Mouse (Mus musculus) neural tube, embryonic 15.5 days (tissue): ENCODE data around the gene Max. TPM values are rescaled to one million over a fixed set of nuclear protein-coding genes. Genes with fewer than 3 reads are reported as not detected.

Experiments used
- ATAC-seq: fragments of 200-750 bp; cut with Nextera tagmentation; 2 replicates; pipeline ENCODE4 v1.8.0; 2017; ENCODE audit warnings: mild to moderate bottlenecking, moderate TSS enrichment, moderate library complexity; ENCODE audit not compliant: low FRiP score
- H3K27ac ChIP-seq: fragments of 300-500 bp; sonication (generic); replicated peaks from 2 replicates; pipeline ENCODE4 v1.5.1; 2015; ENCODE audit warnings: mild to moderate bottlenecking, inconsistent platforms
- H3K27me3 ChIP-seq: fragments of 300-500 bp; sonication (generic); replicated peaks from 2 replicates; pipeline ENCODE4 v1.6.1; 2015; ENCODE audit warnings: inconsistent platforms
- H3K36me3 ChIP-seq: fragments of 300-500 bp; sonication (generic); 2 replicates; pipeline ENCODE4 v1.6.1; 2015; ENCODE audit warnings: inconsistent platforms
- H3K4me1 ChIP-seq: fragments of 300-500 bp; sonication (generic); 2 replicates; pipeline ENCODE4 v1.6.1; 2015; ENCODE audit warnings: inconsistent platforms
- H3K4me2 ChIP-seq: fragments of 300-500 bp; sonication (generic); 2 replicates; pipeline ENCODE4 v1.6.1; 2015; ENCODE audit warnings: inconsistent platforms, mild to moderate bottlenecking, moderate library complexity
- H3K4me3 ChIP-seq: fragments of 300-500 bp; sonication (generic); replicated peaks from 2 replicates; pipeline ENCODE4 v1.5.1; 2015; ENCODE audit warnings: mild to moderate bottlenecking, inconsistent platforms
- H3K9ac ChIP-seq: fragments of 300-500 bp; sonication (generic); replicated peaks from 2 replicates; pipeline ENCODE4 v1.6.1; 2015; ENCODE audit warnings: mild to moderate bottlenecking, inconsistent platforms
- H3K9me3 ChIP-seq: fragments of 300-500 bp; sonication (generic); replicated peaks from 2 replicates; pipeline ENCODE4 v1.6.1; 2016; ENCODE audit warnings: inconsistent platforms
- WGBS: fragments of 180-500 bp; shearing (Covaris S2); methylation state at CpG from one replicate; pipeline ENCODE4 v1.1.7; 2015; ENCODE audit warnings: mixed read lengths; 5-methylcytosine and 5-hydroxymethylcytosine counted together
- polyA plus RNA-seq: library from polyadenylated mRNA; unstranded; fragments of >200 nt; fragmentation: Nextera tagmentation; extraction: Ambion mirVana; gene quantifications from 2 replicates; pipeline ENCODE4 v1.2.1, GENCODE M21; 2015

The Max gene
- polyA plus RNA-seq: 18.6 and 25.7 TPM in 2 replicates

DNA sequence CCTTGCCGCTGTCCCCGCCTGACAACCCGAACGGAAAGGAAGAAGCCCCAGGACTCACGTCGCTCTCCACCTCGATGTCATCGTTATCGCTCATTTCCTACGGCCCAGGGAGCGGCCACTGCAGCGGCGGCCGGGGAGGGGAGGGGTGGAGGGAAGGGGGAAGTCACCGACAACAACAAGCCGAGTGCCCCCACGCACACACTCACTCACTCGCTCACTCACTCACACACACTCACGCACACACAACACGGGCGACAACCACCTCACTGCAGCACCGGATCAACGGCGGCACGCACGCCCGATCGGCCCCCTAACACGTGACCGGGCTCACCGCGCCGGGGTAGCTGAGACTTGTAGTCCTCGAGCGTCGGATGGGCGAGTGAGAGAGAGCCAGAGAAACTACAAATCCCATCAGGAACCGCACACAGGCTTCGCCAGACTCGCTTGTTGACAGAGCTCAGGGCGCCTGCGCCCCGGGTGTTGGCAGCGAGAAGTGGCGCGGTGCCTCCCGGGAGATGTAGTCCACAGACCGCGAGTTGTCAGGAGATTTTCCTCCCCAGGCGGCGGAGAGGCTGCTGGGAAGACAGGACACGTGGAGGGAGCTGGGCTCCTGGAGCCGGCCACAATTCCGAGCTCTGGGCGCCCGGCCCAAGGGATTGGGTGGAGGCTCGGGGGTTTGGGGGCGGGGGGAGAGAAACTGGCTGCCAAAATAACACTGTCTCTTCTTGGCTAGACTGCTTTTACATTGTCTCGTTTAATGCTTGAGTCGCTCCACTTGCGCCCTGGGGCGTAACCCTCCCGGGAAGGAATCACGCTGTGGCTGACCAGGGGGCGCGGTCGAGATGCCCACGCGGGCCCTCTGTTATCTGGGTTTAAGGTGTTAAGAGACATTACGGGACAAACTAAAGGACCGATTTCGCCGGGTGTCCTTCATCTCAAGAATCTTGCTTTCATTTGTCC is at the start of gene Max:
Gene Max, minus strand, starts transcription at position 270 of the 960 bp plus-strand sequence.
- peak; percentile 99 for ATAC-seq
- Histone ChIP-seq H3K9ac (peak within 1 kb of the TSS; percentile 80), H3K27me3 (no peaks in the 10 kb centered on the region), H3K9me3 (no peaks in the 10 kb centered on the region), H3K4me1 (peaks cover 28% of the 10 kb centered on the region), H3K4me2 (peak within 1 kb of the TSS; percentile 89), H3K4me3 (peak within 1 kb of the TSS; percentile 75), H3K27ac (peak within 1 kb of the TSS; percentile 85), H3K36me3 (peaks cover 16% of the 10 kb centered on the region)
- WGBS: under 1% methylated on average over 73 of the region's 73 CpGs

DNA sequence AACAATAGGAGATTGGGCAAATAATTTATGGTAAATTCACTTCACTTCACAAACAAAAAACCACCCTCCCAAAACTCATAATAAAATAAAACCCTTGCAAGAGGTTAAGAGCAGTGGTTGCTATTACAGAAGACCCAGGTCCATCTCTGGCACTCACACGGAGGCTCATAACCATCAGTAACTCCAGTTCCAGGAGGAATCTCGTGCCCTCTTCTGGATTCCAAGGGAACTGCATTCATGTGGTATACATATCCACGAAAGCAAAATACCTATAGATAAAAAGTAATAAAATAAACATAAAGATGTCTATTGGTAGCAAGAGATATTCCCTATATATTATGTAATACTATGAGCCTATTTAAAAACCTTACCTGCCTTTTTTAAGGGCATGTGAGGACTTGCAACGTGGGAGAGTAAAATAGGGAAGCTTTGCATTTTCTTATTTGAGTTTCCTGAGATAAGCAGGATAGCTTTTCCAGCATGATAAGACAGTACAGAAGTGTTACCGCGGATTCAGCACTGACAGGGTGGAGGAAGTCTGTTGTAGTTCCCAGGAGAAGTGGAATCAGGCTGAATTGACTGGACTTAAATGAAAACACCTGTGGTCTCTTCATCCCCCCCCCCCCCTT is 49.2 kb upstream of the Max start:
- H3K36me3 ChIP-seq: no peaks in the 10 kb centered on the region
- H3K4me2 ChIP-seq: no peak overlapping the region
- no peak overlapping the region for H3K27ac ChIP-seq
- H3K9ac ChIP-seq: no peak overlapping the region
- H3K4me3 ChIP-seq: no peak overlapping the region
- ATAC-seq: no peak
- no peaks in the 10 kb centered on the region for H3K9me3 ChIP-seq
- H3K4me1 ChIP-seq: peaks cover 4% of the 10 kb centered on the region; the same call in 1 of the 2 replicates
- WGBS: 67% methylated on average over 6 of the region's 6 CpGs
- no peaks in the 10 kb centered on the region for H3K27me3 ChIP-seq

DNA sequence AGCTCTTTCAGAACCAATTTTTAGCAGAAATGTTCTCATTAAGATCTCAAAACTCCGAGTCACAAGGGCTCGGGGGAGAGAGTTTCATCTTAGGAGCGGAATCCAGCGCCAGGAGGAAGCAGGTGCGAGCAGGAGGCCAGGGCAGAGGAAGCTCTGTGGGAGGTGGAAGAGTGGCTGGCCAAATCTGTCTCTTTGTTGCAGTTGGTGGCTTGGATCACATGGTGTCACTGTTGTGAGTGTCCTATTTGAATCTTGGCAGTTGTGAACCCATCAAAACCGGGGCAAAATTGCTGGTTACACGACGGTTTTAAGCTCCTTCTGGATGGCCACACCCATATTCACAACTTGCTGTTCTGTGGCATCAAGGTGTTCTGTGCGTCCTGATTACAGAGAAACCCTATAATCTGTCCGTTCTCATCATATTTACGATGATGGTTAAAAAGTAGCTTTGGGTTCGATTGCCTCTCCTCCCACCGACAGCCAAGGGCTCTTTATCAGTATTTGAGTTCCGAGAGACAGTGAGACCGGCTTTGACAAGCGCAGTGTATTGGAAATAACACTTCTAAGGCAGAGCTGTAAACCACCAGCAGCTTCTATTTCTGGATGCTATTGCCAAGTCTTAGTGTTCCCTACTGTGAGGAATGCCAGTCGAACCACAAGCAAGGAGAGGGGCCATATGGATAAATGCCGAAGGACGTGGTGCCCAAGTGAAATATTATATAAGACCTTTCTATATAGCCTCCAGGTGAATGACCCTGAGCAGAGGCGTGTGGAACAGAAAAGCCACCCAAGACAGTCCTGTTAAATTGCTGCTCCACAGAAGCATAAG is 47.4 kb upstream of the Max start:
- ATAC-seq: no peak
- Histone ChIP-seq H3K4me3 (no peak overlapping the region), H3K36me3 (no peaks in the 10 kb centered on the region), H3K4me2 (no peak overlapping the region), H3K27me3 (no peaks in the 10 kb centered on the region), H3K9me3 (no peaks in the 10 kb centered on the region), H3K4me1 (peaks cover 12% of the 10 kb centered on the region), H3K27ac (no peak overlapping the region), H3K9ac (no peak overlapping the region)
- 58% methylated on average over 20 of the region's 20 CpGs for WGBS

DNA sequence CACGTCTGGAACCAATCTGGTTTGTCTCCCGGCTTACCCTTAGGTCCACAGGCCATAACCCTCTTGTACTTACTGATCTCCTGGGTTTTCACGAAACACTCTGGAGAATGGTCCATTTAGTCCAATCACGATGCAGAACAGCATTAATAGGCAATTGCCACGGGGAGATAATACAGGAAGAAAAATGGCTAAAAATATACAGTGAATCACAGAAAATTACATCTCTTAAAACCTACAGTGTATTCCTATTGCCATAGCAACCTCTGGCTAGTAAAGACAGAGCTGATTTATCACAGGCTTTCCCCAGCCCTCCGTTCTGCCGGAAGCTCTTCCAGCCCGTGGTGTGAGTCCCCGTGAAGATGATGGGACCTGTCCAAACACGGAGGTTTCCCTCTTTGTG is 42.9 kb upstream of the Max start:
- 28% methylated on average over 10 of the region's 10 CpGs for WGBS

DNA sequence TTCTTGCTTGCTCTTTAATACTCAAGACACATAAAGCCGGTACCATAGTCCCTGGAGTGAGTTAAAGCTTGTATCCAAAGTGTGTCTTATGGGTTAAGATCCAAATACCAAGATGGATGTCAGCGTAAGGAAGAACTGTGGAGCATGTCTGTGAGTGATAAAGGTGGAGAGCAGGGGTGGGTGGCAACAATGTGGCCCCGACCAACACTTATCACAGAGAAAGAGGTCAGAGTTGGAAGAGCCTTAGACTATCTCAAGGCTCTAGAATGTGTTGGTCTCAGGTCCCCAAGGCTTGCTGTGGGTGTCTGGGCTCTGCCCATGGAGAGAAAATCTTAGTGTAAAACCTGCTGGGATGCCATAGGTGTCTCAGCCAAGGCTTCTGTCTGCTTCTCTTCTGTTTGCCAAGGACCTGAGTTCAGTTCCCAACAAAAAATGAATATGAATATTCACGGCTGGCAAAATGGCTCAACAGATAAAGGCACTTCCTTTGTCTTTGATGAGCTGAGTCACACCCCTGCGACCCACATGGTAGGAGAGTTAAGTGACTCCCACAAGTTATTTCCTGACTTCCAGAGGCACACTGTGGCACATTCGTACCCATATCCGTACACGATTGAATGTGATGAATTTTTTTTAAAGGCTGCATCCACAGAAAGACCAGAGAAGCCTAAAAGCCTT is 40.7 kb upstream of the Max start:
- H3K9ac ChIP-seq: no peak overlapping the region
- no peaks in the 10 kb centered on the region for H3K27me3 ChIP-seq
- ATAC-seq: no peak
- no peak overlapping the region for H3K4me2 ChIP-seq
- no peak overlapping the region for H3K4me3 ChIP-seq
- H3K4me1 ChIP-seq: peaks cover 18% of the 10 kb centered on the region
- no peak overlapping the region for H3K27ac ChIP-seq
- no peaks in the 10 kb centered on the region for H3K9me3 ChIP-seq
- 88% methylated on average over 8 of the region's 8 CpGs for WGBS
- H3K36me3 ChIP-seq: no peaks in the 10 kb centered on the region

More for the DNA sequence above, 42.9 kb upstream of the Max start:
- Histone ChIP-seq H3K9me3 (no peaks in the 10 kb centered on the region), H3K27me3 (no peaks in the 10 kb centered on the region), H3K27ac (no peak overlapping the region), H3K9ac (no peak overlapping the region), H3K4me2 (peak overlapping the region; percentile 1; the same call in 1 of the 2 replicates), H3K4me1 (peaks cover 21% of the 10 kb centered on the region), H3K4me3 (no peak overlapping the region), H3K36me3 (no peaks in the 10 kb centered on the region)
- ATAC-seq: no peak

DNA sequence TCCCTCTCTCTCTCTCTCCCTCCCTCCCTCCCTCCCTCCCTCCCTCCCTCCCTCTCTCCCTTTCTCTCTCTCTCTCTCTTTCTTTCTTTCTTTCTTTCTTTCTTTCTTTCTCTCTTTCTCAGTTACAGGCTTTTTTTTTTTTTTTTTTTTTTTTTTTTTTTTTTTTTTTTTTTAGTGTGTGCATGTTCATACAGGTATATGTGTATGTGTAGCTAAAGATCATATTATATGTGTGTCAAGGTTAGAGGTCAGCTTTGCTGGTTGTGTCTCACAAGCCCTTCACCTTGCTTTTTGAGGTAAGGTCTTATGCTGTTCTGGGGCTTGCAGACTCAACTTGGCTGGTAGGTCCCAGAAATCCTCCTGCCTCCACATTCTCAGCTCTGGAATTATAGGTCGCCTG is 39.3 kb upstream of the Max start:
- Histone ChIP-seq H3K36me3 (no peaks in the 10 kb centered on the region), H3K4me1 (peaks cover 18% of the 10 kb centered on the region), H3K27me3 (no peaks in the 10 kb centered on the region), H3K27ac (no peak overlapping the region), H3K9ac (no peak overlapping the region), H3K9me3 (no peaks in the 10 kb centered on the region), H3K4me2 (no peak overlapping the region), H3K4me3 (no peak overlapping the region)
- WGBS: 73% methylated on average over 1 of the region's 1 CpGs
- ATAC-seq: no peak

DNA sequence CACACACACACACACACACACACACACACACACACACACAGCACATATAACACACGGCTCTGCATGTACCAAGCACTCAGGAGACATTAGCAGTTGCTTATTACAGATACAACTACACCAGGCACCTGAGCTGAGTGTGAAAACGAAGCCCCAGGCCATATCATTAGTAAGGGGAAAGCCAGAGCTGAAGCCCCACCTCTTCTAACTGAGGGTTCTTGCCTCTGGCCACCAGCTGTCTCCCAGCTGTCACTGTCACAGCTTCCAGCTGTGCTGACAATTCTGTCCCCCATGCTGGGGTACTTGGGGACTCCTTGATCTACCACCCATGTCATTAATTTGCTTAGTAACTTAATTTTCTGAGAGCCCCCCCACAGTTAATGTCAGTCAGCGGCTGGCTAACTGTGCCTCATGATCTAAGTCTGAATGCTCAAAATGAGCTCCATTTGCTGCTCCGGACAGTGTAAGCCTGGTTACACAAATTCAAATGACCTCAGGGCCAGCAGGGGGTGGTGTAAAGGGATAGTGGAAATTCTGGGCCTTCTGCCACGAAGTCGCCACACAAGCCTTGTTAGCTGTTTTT is 38.8 kb upstream of the Max start:
- no peak overlapping the region; the same call in 1 of the 2 replicates for H3K27ac ChIP-seq
- 14% methylated on average over 6 of the region's 6 CpGs for WGBS

DNA sequence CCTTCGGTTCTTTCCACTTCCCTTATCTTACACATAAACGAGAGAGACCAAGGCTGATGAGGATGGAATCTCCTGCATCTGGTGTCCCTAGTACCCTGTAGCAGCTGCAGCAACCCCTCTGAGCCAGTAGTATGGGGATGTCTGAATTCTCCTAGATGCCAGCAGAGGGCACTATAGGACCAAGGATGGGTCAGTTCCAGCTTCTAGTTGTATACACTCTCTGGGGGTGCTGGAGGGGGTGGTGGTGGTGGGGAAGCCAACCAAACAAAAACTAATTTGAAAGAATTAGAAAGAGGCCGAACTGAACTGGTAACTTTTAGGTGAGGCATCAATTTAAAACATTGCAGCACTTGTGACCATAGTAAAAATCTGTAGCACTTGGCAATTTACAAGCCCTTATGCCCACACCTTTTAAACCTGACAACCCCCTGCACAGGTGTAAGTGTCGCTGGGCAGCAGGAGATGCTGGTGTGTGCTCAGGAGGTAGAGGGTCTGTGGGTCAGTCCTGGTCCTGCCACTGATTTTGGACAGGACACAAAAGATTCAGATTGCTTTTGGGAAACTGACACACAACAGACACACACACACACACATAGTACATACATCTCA is 38.2 kb upstream of the Max start:
- 19% methylated on average over 4 of the region's 4 CpGs for WGBS
- H3K4me3 ChIP-seq: no peak overlapping the region
- H3K27ac ChIP-seq: no peak overlapping the region
- H3K9ac ChIP-seq: no peak overlapping the region
- no peaks in the 10 kb centered on the region for H3K27me3 ChIP-seq
- ATAC-seq: peak; percentile 92
- H3K4me1 ChIP-seq: peaks cover 16% of the 10 kb centered on the region
- H3K36me3 ChIP-seq: no peaks in the 10 kb centered on the region
- H3K9me3 ChIP-seq: no peaks in the 10 kb centered on the region
- no peak overlapping the region for H3K4me2 ChIP-seq

More for the DNA sequence above, 38.8 kb upstream of the Max start:
- Histone ChIP-seq H3K36me3 (no peaks in the 10 kb centered on the region), H3K4me1 (peaks cover 18% of the 10 kb centered on the region), H3K4me2 (no peak overlapping the region), H3K9ac (no peak overlapping the region), H3K9me3 (no peaks in the 10 kb centered on the region), H3K4me3 (no peak overlapping the region), H3K27me3 (no peaks in the 10 kb centered on the region)
- ATAC-seq: peak; percentile 71

DNA sequence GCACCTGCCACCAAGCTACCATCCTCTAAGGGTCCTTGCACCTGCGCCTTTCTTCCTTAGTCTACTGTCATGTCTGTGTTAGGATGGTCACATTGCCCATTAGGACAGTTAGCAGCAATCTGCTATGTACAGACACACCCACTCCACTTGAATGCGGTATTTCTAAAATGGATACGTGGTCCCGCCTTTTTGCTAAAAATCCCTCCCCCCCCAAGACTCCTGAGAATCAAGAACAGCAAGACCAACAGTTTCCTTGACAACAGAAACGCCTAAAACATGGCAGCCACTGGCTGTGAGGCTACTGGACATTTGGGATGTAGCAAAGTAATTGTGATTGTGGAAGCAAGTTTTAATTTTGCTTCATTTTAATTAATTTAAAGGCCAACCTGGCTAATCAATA is 32.8 kb upstream of the Max start:
- H3K36me3 ChIP-seq: no peaks in the 10 kb centered on the region
- H3K27ac ChIP-seq: no peak overlapping the region
- no peaks in the 10 kb centered on the region for H3K9me3 ChIP-seq
- no peak overlapping the region for H3K9ac ChIP-seq
- 90% methylated on average over 5 of the region's 5 CpGs for WGBS
- no peak for ATAC-seq
- H3K4me2 ChIP-seq: no peak overlapping the region
- no peaks in the 10 kb centered on the region for H3K27me3 ChIP-seq
- H3K4me3 ChIP-seq: no peak overlapping the region
- H3K4me1 ChIP-seq: no peaks in the 10 kb centered on the region

DNA sequence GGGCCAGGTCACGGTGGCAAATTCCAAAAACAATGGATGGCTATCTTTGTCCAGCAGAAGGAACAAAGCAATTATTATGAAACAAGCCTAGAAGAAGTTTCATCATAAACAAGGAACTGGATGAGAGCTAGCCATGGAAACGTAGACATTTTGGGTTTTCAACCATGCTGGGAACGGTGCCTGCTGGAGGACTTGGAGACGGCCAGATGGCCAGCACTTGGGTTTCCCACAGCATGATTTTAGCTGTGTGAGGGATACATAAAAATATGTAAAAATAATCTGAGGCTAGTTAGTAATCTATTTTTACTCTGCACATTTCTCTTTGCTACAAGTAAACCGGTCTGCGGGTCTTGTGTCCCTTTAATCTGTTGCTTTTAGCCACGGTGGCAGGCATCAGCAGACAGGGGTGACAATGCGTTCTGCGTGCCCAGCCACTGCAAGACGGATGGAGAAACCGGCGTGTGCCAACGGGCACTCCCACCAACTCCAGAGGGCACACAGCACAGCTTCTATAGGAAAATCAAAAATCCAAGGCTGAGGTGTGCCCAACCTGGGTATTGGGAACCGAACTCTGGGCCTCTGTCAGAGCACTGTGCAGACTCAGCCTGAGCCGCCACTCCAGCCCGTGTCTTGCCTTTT is 31.0 kb upstream of the Max start:
- H3K27me3 ChIP-seq: no peaks in the 10 kb centered on the region
- no peak overlapping the region for H3K4me2 ChIP-seq
- no peak overlapping the region for H3K27ac ChIP-seq
- no peaks in the 10 kb centered on the region for H3K4me1 ChIP-seq
- H3K4me3 ChIP-seq: no peak overlapping the region
- no peaks in the 10 kb centered on the region for H3K9me3 ChIP-seq
- 93% methylated on average over 16 of the region's 16 CpGs for WGBS
- no peaks in the 10 kb centered on the region for H3K36me3 ChIP-seq
- no peak for ATAC-seq
- no peak overlapping the region for H3K9ac ChIP-seq
